In genomic region chr6:39870271-39871135, GRCm38 (mm10) we compare ENCODE assay signal across 8 mouse cellular contexts. TPM values are rescaled to one million over a fixed set of nuclear protein-coding genes. Genes with fewer than 3 reads are reported as not detected.
DNase-seq lines count a peak whose midpoint lies in the region; ATAC-seq and TF ChIP-seq lines count a peak whose summit lies in the region.

No protein-coding gene starts in this region.

- peak overlapping the region; percentile 54 for H3K4me3 ChIP-seq in heart, postnatal 0 days (ENCODE audit: low read depth, low read length)
- H3K4me3 ChIP-seq in stomach, embryonic 15.5 days (replicated peaks), result peak overlapping the region; percentile 52

- H3K9ac ChIP-seq in heart, postnatal 0 days (replicated peaks; ENCODE audit: low read depth, low read length), result no peak overlapping the region
- no peak overlapping the region for H3K9ac ChIP-seq in stomach, embryonic 15.5 days

- peak; percentile 16 for DNase-seq in CD4-positive, CD25-positive, alpha-beta regulatory T cell, adult 2 months (ENCODE audit: low read depth, low spot score)
- DNase-seq in ZHBTc4 (ENCODE audit: low read depth, low spot score) (peak; percentile 42), adipocyte (ENCODE audit: low spot score) (no peak)
- peak; percentile 81 for DNase-seq in embryo, embryonic 11 days
- DNase-seq in heart, postnatal 0 days (ENCODE audit: low spot score), result no peak
- peak; percentile 76 for DNase-seq in layer of hippocampus, postnatal 10 days (ENCODE audit: low spot score in 2 of 2)
- DNase-seq in mesoderm, embryonic 11.5 days (ENCODE audit: low read depth, low spot score), result peak; percentile 71

- WGBS in heart, postnatal 0 days, result under 1% methylated on average over 28 of the region's 28 CpGs
- 1% methylated on average over 28 of the region's 28 CpGs for WGBS in stomach, embryonic 15.5 days

- peaks cover 16% of the 10 kb centered on the region; the same call in 1 of the 2 replicates for H3K4me1 ChIP-seq in heart, postnatal 0 days (ENCODE audit: control insufficient read depth, insufficient read depth)
- peaks cover 21% of the 10 kb centered on the region for H3K4me1 ChIP-seq in stomach, embryonic 15.5 days

- no peak for TF ChIP-seq CTCF in heart, postnatal 0 days (IDR thresholded peaks at IDR 0.05; ENCODE audit: low read depth)

- no peak for ATAC-seq in heart, postnatal 0 days (ENCODE audit: insufficient read depth, low read depth)
- ATAC-seq in stomach, embryonic 15.5 days (ENCODE audit: insufficient read depth, low FRiP score, low read depth), result no peak

- H3K27me3 ChIP-seq in heart, postnatal 0 days (ENCODE audit: control insufficient read depth, insufficient read depth, low read length), result peaks cover 60% of the 10 kb centered on the region
- H3K27me3 ChIP-seq in stomach, embryonic 15.5 days (replicated peaks), result peaks cover 45% of the 10 kb centered on the region

- H3K27ac ChIP-seq in heart, postnatal 0 days (ENCODE audit: low read depth), result no peak overlapping the region
- no peak overlapping the region for H3K27ac ChIP-seq in stomach, embryonic 15.5 days

- H3K36me3 ChIP-seq in heart, postnatal 0 days (replicated peaks; ENCODE audit: control insufficient read depth, insufficient read depth, low read length), result no peaks in the 10 kb centered on the region
- H3K36me3 ChIP-seq in stomach, embryonic 15.5 days, result no peaks in the 10 kb centered on the region

- TF ChIP-seq EP300 in heart, postnatal 0 days (IDR thresholded peaks at IDR 0.05; ENCODE audit: low read depth), result no peak

- no peaks in the 10 kb centered on the region for H3K9me3 ChIP-seq in heart, postnatal 0 days (replicated peaks; ENCODE audit: control insufficient read depth, low read length)
- H3K9me3 ChIP-seq in stomach, embryonic 15.5 days, result no peaks in the 10 kb centered on the region

- H3K4me2 ChIP-seq in heart, postnatal 0 days (ENCODE audit: low read depth, low read length), result peak overlapping the region; percentile 81
- H3K4me2 ChIP-seq in stomach, embryonic 15.5 days, result peak overlapping the region; percentile 98

RNA-seq across cellular contexts. Expression of gene Tmem178b, which starts 2.6 kb away (rescaled TPM):
- total RNA-seq in heart, postnatal 0 days (2014; rRNA removed; ENCODE audit: low replicate concordance), result not detected in 2 replicates
- 0.04 and 0.07 TPM in 2 replicates for polyA plus RNA-seq in heart, postnatal 0 days (2015; fragmentation: Nextera tagmentation; extraction: Ambion mirVana)
- total RNA-seq in layer of hippocampus, postnatal 10 days (2021), result 100 to 1,000 TPM; 312 to 332 TPM
- polyA plus RNA-seq in stomach, embryonic 15.5 days (2015; fragmentation: Nextera tagmentation; extraction: Ambion mirVana), result 0.75 and 1.1 TPM in 2 replicates

RNA-seq across cellular contexts. Expression of gene Mrps33, which starts 59.7 kb away (rescaled TPM):
- total RNA-seq in heart, postnatal 0 days (2014; rRNA removed; ENCODE audit: low replicate concordance), result 44.5 and 56.3 TPM in 2 replicates
- 231 and 250 TPM in 2 replicates for polyA plus RNA-seq in heart, postnatal 0 days (2015; fragmentation: Nextera tagmentation; extraction: Ambion mirVana)
- 100 to 1,000 TPM in 1 of 2 experiments, 10 to 100 TPM in 1; 97.2 to 114 TPM for total RNA-seq in layer of hippocampus, postnatal 10 days (2021)
- 158 and 163 TPM in 2 replicates for polyA plus RNA-seq in stomach, embryonic 15.5 days (2015; fragmentation: Nextera tagmentation; extraction: Ambion mirVana)

Comparison
In these comparisons a context has a peak if more than half of its experiments do, and no peak if none do; other contexts are left out.
1. DNase-seq: peak in CD4-positive, CD25-positive, alpha-beta regulatory T cell, adult 2 months (single experiment), ZHBTc4 (single experiment), embryo, embryonic 11 days (single experiment), layer of hippocampus, postnatal 10 days (2 of 2) and mesoderm, embryonic 11.5 days (single experiment); none in heart, postnatal 0 days (single experiment) and adipocyte (single experiment).
2. RNA of gene Tmem178b, which starts 2.6 kb away (total RNA-seq): 312 to 332 TPM in layer of hippocampus, postnatal 10 days; not detected in heart, postnatal 0 days; every median in the first group is over 100 times any median in the second.